Mouse (Mus musculus) embryo, embryonic 10.5 days (tissue): ENCODE measurements around the gene Lrrc3.
"Not testable (repeated sequence)": the region's sequence is repeated elsewhere in the genome, so short reads cannot be mapped to it uniquely, and the experiment has no call there.

Source experiments
- DNase-seq: peaks from one replicate; pipeline ENCODE4 v3.0.0-alpha.2; 2015; ENCODE audit warnings: low spot score

The Lrrc3 gene

GRCm38 (mm10) chr10:77902211-77902893, at the start of gene Lrrc3:
Lrrc3 (minus strand) TSS chr10:77902536.
- DNase-seq, result peak; percentile 77

DNA sequence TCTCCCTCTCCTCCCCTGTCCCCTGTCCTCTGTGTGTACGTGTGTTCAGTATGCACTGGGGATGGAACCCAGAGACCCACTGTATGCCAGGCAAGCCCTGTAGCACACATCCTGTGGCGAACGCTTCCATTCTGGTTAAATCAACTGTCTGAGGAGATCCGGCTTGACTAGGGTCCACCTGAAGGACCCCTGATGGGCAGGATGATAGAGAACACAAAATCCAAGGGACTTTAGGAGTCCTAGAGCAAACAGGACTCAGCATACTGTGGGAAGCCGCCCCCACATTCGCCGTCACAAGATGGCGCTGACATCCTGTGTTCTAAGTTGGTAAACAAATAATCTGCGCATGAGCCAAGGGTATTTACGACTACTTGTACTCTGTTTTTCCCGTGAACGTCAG, 48.1 kb upstream of the Lrrc3 start:
- DNase-seq, result not testable (repeated sequence)

- no peak for DNase-seq
These were observed 37.3 kb upstream of the Lrrc3 start for GRCm38 (mm10) chr10:77939685-77940084.

DNA sequence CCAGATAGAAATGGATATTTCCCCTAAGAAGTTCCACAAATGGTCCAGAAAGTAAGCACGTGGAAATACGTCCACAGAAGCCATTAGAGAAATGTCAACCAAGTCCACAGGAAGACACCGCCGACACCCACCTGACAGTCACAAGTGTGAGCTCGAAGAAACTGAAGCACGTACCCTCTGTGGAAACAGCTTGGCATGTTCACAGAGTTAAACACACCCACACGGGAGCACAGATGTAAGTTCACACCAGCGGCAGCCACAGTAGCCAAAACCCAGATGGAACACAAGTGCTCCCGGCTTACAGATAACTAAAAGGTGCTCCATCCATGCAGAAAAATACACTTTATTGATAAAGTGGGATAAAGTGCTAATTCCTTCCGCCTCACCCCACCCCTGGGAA, 25.0 kb upstream of the Lrrc3 start:
- no peak for DNase-seq

GRCm38 (mm10) chr10:77926140-77926539, 23.8 kb upstream of the Lrrc3 start:
- peak; percentile 73 for DNase-seq

DNA sequence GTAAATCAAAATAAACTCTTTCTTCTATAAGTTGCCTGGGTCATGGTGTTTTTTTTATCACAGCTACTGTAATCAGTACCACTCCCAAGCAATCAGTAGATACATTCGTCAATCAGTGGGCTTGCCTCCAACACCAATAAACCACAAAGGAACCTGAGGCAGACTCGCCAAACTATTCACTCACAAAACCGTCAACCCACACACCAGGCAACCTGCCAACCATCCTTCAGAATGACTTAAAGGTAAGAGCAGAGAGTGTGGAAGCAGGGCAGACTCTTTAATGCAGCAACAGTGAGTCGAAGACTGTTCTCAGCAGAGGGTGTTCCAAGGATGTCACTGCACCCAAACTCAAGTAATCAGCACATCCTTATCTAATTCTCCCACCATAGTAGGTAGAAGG, 20.3 kb upstream of the Lrrc3 start:
- no peak for DNase-seq

GRCm38 (mm10) chr10:77921009-77921408, 18.7 kb upstream of the Lrrc3 start:
- no peak for DNase-seq

GRCm38 (mm10) chr10:77916636-77917335, 14.4 kb upstream of the Lrrc3 start:
- DNase-seq, result peak; percentile 54

DNA sequence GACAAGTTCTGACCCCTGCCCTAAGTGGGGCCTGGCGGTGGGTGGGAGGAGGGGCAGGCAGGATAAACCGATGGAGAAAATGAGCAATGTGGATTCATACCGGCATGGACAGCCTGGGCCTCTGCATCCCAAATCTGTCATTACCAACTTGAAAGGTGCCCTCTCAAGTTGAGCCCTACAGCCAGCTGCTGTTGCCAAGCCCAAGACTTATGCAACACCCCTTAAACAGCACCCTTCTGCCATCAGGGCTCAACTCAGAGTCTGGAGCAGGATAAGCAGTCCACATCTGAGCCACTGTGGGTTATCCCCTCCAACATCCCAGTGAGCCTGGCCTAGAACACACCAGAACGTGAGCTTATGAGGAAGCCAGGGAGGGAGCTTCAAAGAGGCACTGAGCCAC, 11.0 kb upstream of the Lrrc3 start:
- no peak for DNase-seq

DNA sequence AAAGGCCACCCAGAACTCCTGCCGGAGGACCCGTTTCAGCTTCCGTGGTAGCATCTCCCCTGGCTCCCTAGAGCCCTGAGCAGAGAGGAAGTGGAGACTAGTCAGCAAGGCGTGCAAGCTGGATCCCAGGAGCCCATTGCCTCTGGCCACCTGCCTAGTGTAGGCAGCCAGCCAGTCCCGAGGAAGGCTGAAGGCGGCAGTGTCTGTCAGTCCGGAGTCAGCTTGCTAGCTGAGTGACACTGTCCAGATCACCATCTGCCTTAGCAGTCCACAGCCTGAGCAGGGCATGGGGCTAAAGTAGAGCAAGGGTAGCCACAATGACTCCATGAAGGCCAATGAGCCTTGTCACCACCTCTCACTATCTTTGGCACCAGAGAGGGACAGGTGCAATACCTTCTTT, 10.3 kb upstream of the Lrrc3 start:
- no peak for DNase-seq

DNA sequence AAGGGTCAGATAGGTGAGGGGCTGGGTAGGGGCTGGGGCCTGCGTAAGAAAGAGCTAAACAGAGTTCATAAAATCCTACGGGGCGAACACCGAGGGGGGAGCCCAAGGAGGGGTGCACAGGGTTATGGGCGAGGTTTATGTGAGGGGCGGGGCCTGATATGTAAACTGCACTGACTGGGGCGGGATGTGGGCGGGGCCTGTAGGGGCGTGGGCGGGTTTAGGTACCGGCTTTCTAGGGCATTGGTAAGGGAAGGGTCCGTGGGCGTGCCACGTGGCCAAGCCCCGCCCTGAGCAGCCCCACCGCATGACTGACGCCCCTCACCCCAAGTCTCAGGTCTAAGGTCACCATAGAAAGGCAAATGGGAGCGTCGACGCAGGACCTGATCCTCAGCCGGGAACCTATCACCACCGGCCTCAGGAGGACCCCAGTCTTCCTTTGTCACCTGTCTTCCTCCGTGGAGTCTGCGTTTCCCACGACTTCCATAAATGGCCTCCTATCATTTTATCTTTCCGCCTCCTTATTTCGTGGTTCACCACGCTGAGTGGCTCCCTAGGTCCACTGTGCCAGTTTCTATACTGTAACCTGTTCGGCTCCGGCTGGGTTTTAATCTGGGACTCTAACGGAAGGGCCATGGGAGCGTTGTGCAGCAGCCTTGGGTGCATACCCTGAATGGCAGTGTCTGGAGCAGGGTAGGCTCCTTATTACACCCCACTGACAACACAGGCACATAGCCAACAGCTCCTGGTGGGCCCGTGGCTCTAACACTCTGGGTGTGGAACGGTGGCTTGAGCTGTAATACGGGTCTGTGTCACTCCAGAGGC, 769 bp upstream of the Lrrc3 start:
- peak; percentile 85 for DNase-seq

DNA sequence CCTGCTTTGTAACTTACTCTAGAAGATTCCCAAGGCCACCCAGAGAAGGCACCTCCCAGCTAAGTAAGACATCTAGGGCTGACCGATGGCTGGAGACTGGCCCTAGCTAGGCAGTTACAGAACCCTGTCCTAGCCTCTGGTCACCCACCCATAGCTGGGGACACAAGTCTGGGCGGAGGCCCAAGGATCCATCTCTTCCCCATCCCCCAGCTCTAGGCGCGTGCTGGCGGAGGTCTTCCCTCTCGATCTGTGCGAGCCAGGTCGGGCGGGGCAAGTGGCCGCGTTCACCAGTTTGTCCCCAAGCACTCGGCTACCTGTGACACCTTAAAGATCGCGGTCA, 495 bp downstream of the Lrrc3 start:
- no peak for DNase-seq

DNA sequence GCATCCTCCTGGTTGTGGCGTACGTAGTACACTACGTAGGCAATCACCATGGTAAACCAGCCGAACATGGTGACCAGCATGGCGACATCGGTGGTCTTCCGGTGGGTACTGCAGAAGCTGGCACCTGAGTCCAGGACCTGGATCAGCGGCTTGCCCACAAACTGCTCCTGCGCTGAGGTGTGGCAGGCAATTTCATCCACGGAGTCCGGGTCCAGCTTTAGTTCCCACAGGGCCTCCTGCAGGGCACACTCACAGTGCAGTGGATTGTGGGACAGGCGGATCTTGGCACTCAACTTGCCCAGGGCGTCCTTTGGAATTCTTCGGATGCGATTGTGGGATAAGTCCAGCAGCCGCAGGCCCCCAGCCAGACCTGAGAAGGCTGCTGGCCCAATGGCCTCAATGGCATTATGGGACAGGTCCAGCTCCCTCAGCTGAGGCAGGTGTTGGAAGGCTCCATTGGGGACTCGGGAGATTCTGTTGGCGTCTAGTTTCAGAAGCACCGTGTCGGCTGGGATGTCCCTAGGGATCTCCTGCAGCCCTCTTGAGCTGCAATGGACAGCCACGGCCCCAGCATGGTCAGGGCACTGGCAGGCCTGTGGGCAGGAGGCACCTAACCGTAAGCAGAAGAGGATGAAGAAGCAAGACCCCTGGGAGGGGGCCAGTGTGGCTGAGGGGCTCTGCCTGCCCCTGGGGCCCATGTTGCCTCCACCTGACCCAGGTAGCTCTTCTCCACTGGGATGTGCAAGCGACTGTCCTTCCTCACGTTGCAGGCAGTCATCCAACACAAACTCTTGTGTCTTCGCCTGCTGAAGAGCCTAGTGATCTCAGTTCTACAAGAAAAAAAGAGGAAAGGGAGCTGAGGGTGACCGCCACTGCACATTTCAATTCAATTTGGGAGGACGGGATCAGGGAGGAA, 1.2 kb downstream of the Lrrc3 start:
- no peak for DNase-seq

GRCm38 (mm10) chr10:77900126-77900525, 2.2 kb downstream of the Lrrc3 start:
- DNase-seq, result no peak

DNA sequence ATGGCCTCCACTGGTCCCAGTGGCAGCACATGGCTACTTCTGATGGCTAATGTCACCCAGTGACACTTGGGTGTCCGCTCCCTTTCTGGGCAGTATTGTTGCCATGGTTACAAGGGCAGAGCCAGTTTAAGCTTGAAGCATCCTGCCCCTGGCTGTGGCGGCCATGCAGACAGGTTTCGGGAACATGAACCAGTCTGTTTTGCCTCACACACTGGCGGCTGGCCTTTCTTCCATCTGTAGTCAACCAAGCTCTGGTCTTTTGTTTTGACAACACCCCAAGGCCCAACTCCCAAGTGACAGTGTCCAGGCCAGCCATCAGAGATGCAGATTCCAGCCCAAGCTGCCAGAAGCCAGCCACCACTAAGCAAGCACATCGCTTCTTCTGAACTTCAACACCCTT, 6.8 kb downstream of the Lrrc3 start:
- DNase-seq, result peak; percentile 16

- no peak for DNase-seq
These were observed 11.3 kb downstream of the Lrrc3 start for GRCm38 (mm10) chr10:77890987-77891565.

DNA sequence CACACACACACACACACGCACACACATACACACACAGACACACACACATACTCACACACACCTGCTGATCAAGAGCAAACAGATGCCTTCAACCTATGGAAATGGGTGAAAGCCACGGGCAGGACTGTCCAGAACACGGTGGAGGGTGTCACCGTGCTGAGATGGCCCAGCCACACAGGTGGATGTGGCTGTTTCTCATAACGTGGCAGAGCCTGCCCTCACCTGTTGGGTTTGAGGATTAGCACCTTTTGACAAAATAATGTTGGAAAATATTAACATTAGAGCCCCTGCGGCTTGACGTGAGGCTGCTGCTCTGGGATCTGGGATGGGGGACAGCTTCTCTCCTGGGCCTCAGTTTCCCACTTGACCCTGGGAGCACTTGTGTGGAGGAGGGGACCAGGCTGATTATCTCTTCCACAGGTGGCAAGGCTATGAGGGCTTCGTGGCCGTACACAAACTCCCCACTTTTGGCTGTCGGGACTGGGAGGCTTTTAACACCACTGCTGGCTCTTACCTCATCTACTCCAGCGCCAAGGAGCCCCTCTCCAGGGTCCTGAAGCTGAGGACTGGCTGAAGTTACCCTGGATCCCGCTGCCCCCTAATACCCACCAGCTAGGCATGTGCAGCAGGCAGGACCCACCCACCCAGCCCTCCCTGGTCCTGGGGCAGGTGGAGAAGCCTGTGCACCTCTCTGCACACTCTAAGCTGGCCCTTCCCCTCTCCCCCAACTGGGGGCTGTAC, 16.2 kb downstream of the Lrrc3 start:
- DNase-seq, result peak; percentile 43

DNA sequence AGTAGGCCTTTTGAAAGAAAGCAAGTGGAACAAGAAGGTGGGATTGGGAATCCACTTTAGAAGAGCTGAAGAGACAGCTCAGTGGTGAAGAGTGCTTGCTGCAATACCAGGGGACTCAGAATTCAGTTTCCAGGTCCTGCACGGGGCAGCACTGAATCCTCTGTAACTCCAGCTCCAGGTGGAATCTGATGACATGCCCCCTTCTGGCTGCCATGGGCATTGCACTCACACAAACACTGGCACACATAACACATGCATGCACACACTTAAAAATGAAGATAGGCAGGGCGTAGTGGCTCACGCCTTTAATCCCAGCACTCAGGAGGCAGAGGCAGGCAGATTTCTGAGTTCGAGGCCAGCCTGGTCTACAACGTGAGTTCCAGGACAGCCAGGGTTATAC, 19.8 kb downstream of the Lrrc3 start:
- no peak for DNase-seq

GRCm38 (mm10) chr10:77880305-77880704, 22.0 kb downstream of the Lrrc3 start:
- DNase-seq, result no peak

- DNase-seq, result peak; percentile 4
These were observed 23.4 kb downstream of the Lrrc3 start for GRCm38 (mm10) chr10:77878985-77879384.

- DNase-seq, result no peak
These were observed 32.7 kb downstream of the Lrrc3 start for GRCm38 (mm10) chr10:77869651-77870050.
